Mouse (Mus musculus) midbrain, postnatal 0 days (tissue): ENCODE measurements around the gene Ifnar1. TPM values are rescaled to one million over a fixed set of nuclear protein-coding genes. Genes with fewer than 3 reads are reported as not detected.

Experiments used
- ATAC-seq: fragments of 200-750 bp; cut with Nextera tagmentation; 2 replicates; pipeline ENCODE4 v1.8.0; 2017; ENCODE audit warnings: moderate number of reproducible peaks, mild to moderate bottlenecking, moderate TSS enrichment, moderate library complexity; ENCODE audit not compliant: low FRiP score
- DNase-seq: peaks from one replicate; pipeline ENCODE4 v3.0.0-alpha.2; 2015; ENCODE audit warnings: low spot score
- H3K27ac ChIP-seq: fragments of 300-500 bp; sonication (generic); 2 replicates; pipeline ENCODE4 v1.5.1; 2014; ENCODE audit warnings: low read depth, mild to moderate bottlenecking, low read length, mixed read lengths
- H3K27me3 ChIP-seq: fragments of 300-500 bp; sonication (generic); 2 replicates; pipeline ENCODE4 v1.6.1; 2014; ENCODE audit warnings: low read length, control low read depth, mixed read lengths; ENCODE audit not compliant: insufficient read depth
- H3K36me3 ChIP-seq: fragments of 300-500 bp; sonication (generic); 2 replicates; pipeline ENCODE4 v1.6.1; 2014; ENCODE audit warnings: low read length, control low read depth, mixed read lengths; ENCODE audit not compliant: insufficient read depth
- H3K4me1 ChIP-seq: fragments of 300-500 bp; sonication (generic); 2 replicates; pipeline ENCODE4 v1.6.1; 2014; ENCODE audit warnings: mild to moderate bottlenecking, control low read depth, antibody characterized with exemption, low read length, mixed read lengths; ENCODE audit not compliant: insufficient read depth
- H3K4me2 ChIP-seq: fragments of 300-500 bp; sonication (generic); 2 replicates; pipeline ENCODE4 v1.6.1; 2014; ENCODE audit warnings: low read depth, mild to moderate bottlenecking, low read length, mixed read lengths; ENCODE audit not compliant: poor library complexity, severe bottlenecking
- H3K4me3 ChIP-seq: fragments of 300-500 bp; sonication (generic); 2 replicates; pipeline ENCODE4 v1.5.1; 2014; ENCODE audit warnings: low read depth, mild to moderate bottlenecking, low read length, moderate library complexity
- H3K9ac ChIP-seq: fragments of 300-500 bp; sonication (generic); replicated peaks from 2 replicates; pipeline ENCODE4 v1.6.1; 2014; ENCODE audit warnings: mild to moderate bottlenecking, low read length, moderate library complexity, mixed read lengths; ENCODE audit not compliant: poor library complexity, severe bottlenecking
- H3K9me3 ChIP-seq: fragments of 300-500 bp; sonication (generic); 2 replicates; pipeline ENCODE4 v1.6.1; 2016; ENCODE audit warnings: low read length, control low read depth
- CTCF ChIP-seq: IDR thresholded peaks from 2 replicates; pipeline ENCODE4 v1.5.1; 2016; ENCODE audit warnings: antibody characterized with exemption, mild to moderate bottlenecking
- WGBS: fragments of 180-500 bp; shearing (Covaris S2); extraction: QIAGEN DNeasy Blood & Tissue Kit; methylation state at CpG from one replicate; pipeline ENCODE4 v1.1.7; 2014; 5-methylcytosine and 5-hydroxymethylcytosine counted together
- polyA plus RNA-seq: library from polyadenylated mRNA; unstranded; fragments of >200 nt; fragmentation: Nextera tagmentation; extraction: Ambion mirVana; gene quantifications from 2 replicates; pipeline ENCODE4 v1.2.1, GENCODE M21; 2015
- total RNA-seq: library from RNA; depleted of rRNA; stranded (reverse); fragments of >200 nt; gene quantifications from 2 replicates; pipeline ENCODE4 v1.2.3, GENCODE M21; 2014

The Ifnar1 gene
- total and polyA plus RNA-seq, 2 experiments from 2014 or later, result 32.4 to 61.1 TPM

GRCm38 (mm10) chr16:91470470-91470869 is 14.6 kb upstream of the Ifnar1 start:
- Histone ChIP-seq H3K4me2 (no peak overlapping the region), H3K9me3 (no peaks in the 10 kb centered on the region), H3K27me3 (no peaks in the 10 kb centered on the region), H3K9ac (no peak overlapping the region), H3K4me3 (no peak overlapping the region), H3K36me3 (no peaks in the 10 kb centered on the region), H3K27ac (no peak overlapping the region), H3K4me1 (peaks cover 7% of the 10 kb centered on the region)
- 83% methylated on average over 3 of the region's 3 CpGs for WGBS
- TF ChIP-seq CTCF, result no peak
- DNase-seq (no peak), ATAC-seq (no peak)

GRCm38 (mm10) chr16:91471481-91471880 is 13.6 kb upstream of the Ifnar1 start:
- H3K27me3 ChIP-seq, result no peaks in the 10 kb centered on the region
- no peaks in the 10 kb centered on the region for H3K36me3 ChIP-seq
- no peak for DNase-seq
- no peak overlapping the region for H3K9ac ChIP-seq
- no peak overlapping the region for H3K4me2 ChIP-seq
- no peak overlapping the region for H3K4me3 ChIP-seq
- H3K9me3 ChIP-seq, result no peaks in the 10 kb centered on the region
- TF ChIP-seq CTCF, result no peak
- no peak for ATAC-seq
- no peak overlapping the region for H3K27ac ChIP-seq
- WGBS, result 85% methylated on average over 6 of the region's 6 CpGs
- H3K4me1 ChIP-seq, result no peaks in the 10 kb centered on the region

- TF ChIP-seq CTCF, result no peak
- ATAC-seq (no peak), DNase-seq (no peak)
- Histone ChIP-seq H3K36me3 (no peaks in the 10 kb centered on the region), H3K27ac (no peak overlapping the region), H3K4me2 (no peak overlapping the region), H3K4me1 (no peaks in the 10 kb centered on the region), H3K9me3 (no peaks in the 10 kb centered on the region), H3K27me3 (no peaks in the 10 kb centered on the region), H3K4me3 (no peak overlapping the region), H3K9ac (no peak overlapping the region)
- 64% methylated on average over 7 of the region's 7 CpGs for WGBS
Measured at GRCm38 (mm10) chr16:91475753-91476152, 9.3 kb upstream of the Ifnar1 start.

- no peak for DNase-seq
- Histone ChIP-seq H3K4me3 (no peak overlapping the region), H3K4me1 (no peaks in the 10 kb centered on the region), H3K4me2 (no peak overlapping the region), H3K27ac (no peak overlapping the region), H3K9me3 (no peaks in the 10 kb centered on the region), H3K36me3 (no peaks in the 10 kb centered on the region), H3K9ac (no peak overlapping the region), H3K27me3 (no peaks in the 10 kb centered on the region)
- 65% methylated on average over 1 of the region's 1 CpGs for WGBS
- no peak for ATAC-seq
- no peak for TF ChIP-seq CTCF
Measured at GRCm38 (mm10) chr16:91478067-91478466, 7.0 kb upstream of the Ifnar1 start.

- Histone ChIP-seq H3K4me1 (no peaks in the 10 kb centered on the region), H3K27ac (no peak overlapping the region), H3K9me3 (no peaks in the 10 kb centered on the region), H3K4me2 (no peak overlapping the region), H3K36me3 (no peaks in the 10 kb centered on the region), H3K4me3 (no peak overlapping the region), H3K9ac (no peak overlapping the region), H3K27me3 (no peaks in the 10 kb centered on the region)
- TF ChIP-seq CTCF, result no peak
- DNase-seq, result no peak
- ATAC-seq, result no peak
Measured at GRCm38 (mm10) chr16:91480517-91480916, 4.5 kb upstream of the Ifnar1 start.

GRCm38 (mm10) chr16:91484387-91484786 is 651 bp upstream of the Ifnar1 start:
- H3K4me1 ChIP-seq, result peaks cover 8% of the 10 kb centered on the region; the same call in 1 of the 2 replicates
- peak overlapping the region; percentile 94 for H3K27ac ChIP-seq
- ATAC-seq, result peak; percentile 35; the same call in 1 of the 2 replicates
- H3K27me3 ChIP-seq, result no peaks in the 10 kb centered on the region
- H3K9ac ChIP-seq, result peak overlapping the region; percentile 61
- 47% methylated on average over 17 of the region's 17 CpGs for WGBS
- TF ChIP-seq CTCF, result peak; percentile 1; the same call in 1 of the 2 replicates
- H3K4me3 ChIP-seq, result peak overlapping the region; percentile 95
- no peak for DNase-seq
- H3K4me2 ChIP-seq, result peak overlapping the region; percentile 72
- H3K9me3 ChIP-seq, result no peaks in the 10 kb centered on the region
- no peaks in the 10 kb centered on the region for H3K36me3 ChIP-seq
